Mouse (Mus musculus) intestine, embryonic 14.5 days (tissue): ENCODE results near the gene Cops2. TPM values are rescaled to one million over a fixed set of nuclear protein-coding genes. Genes with fewer than 3 reads are reported as not detected.

ENCODE experiments used
- ATAC-seq: fragments of 200-750 bp; cut with Nextera tagmentation; replicated peaks from 2 replicates; pipeline ENCODE4 v1.8.0; 2017; ENCODE audit warnings: low read depth, moderate number of reproducible peaks, moderate TSS enrichment, moderate library complexity; ENCODE audit not compliant: low FRiP score, low TSS enrichment
- DNase-seq: peaks from one replicate; pipeline ENCODE4 v3.0.0-alpha.2; 2018; ENCODE audit warnings: low spot score
- H3K27ac ChIP-seq: fragments of 300-500 bp; sonication (generic); 2 replicates; pipeline ENCODE4 v1.5.1; 2014; ENCODE audit warnings: low read depth, mild to moderate bottlenecking, control low read depth
- H3K27me3 ChIP-seq: fragments of 300-500 bp; sonication (generic); replicated peaks from 2 replicates; pipeline ENCODE4 v1.6.1; 2014; ENCODE audit warnings: low read length, control low read depth; ENCODE audit not compliant: control insufficient read depth, insufficient read depth
- H3K36me3 ChIP-seq: fragments of 300-500 bp; sonication (generic); 2 replicates; pipeline ENCODE4 v1.6.1; 2014; ENCODE audit warnings: low read length, control low read depth; ENCODE audit not compliant: control insufficient read depth, insufficient read depth
- H3K4me1 ChIP-seq: fragments of 300-500 bp; sonication (generic); replicated peaks from 2 replicates; pipeline ENCODE4 v1.6.1; 2014; ENCODE audit warnings: low read length, control low read depth, mixed read lengths; ENCODE audit not compliant: control insufficient read depth, insufficient read depth
- H3K4me2 ChIP-seq: fragments of 300-500 bp; sonication (generic); 2 replicates; pipeline ENCODE4 v1.6.1; 2014; ENCODE audit warnings: low read length
- H3K4me3 ChIP-seq: fragments of 300-500 bp; sonication (generic); 2 replicates; pipeline ENCODE4 v1.5.1; 2014; ENCODE audit warnings: low read depth, low read length, control low read depth, mixed read lengths
- H3K9ac ChIP-seq: fragments of 300-500 bp; sonication (generic); 2 replicates; pipeline ENCODE4 v1.6.1; 2014; ENCODE audit warnings: mild to moderate bottlenecking, low read length
- H3K9me3 ChIP-seq: fragments of 300-500 bp; sonication (generic); 2 replicates; pipeline ENCODE4 v1.6.1; 2016; ENCODE audit warnings: low read length, control low read depth; ENCODE audit not compliant: control insufficient read depth
- WGBS: fragments of 180-500 bp; shearing (Covaris S2); extraction: QIAGEN DNeasy Blood & Tissue Kit; methylation state at CpG from one replicate; pipeline ENCODE4 v1.1.7; 2014; 5-methylcytosine and 5-hydroxymethylcytosine counted together
- polyA plus RNA-seq: library from polyadenylated mRNA; unstranded; fragments of >200 nt; fragmentation: Nextera tagmentation; extraction: Ambion mirVana; gene quantifications from 2 replicates; pipeline ENCODE4 v1.2.1, GENCODE M21; 2014

Gene Cops2
- polyA plus RNA-seq, 1 experiment from 2014 or later = 70.9 TPM

GRCm38 (mm10) chr2:125782719-125783109 lies 76.2 kb downstream of the Cops2 start, which contains the start of gene Secisbp2l:
Secisbp2l (minus strand) TSS chr2:125782870.
- peak; percentile 97 for DNase-seq
- peak within 1 kb of the TSS; percentile 76 for H3K27ac ChIP-seq
- H3K4me2 ChIP-seq = peak within 1 kb of the TSS; percentile 84
- H3K4me3 ChIP-seq = peak within 1 kb of the TSS; percentile 87
- ATAC-seq = peak; percentile 97
- 0% methylated on average over 28 of the region's 28 CpGs for WGBS
- H3K4me1 ChIP-seq = peaks cover 21% of the 10 kb centered on the region
- H3K27me3 ChIP-seq = no peaks in the 10 kb centered on the region
- H3K9me3 ChIP-seq = no peaks in the 10 kb centered on the region
- peak within 1 kb of the TSS; percentile 86 for H3K9ac ChIP-seq
- no peaks in the 10 kb centered on the region; the same call in 1 of the 2 replicates for H3K36me3 ChIP-seq

GRCm38 (mm10) chr2:125781978-125782718 lies 76.8 kb downstream of the Cops2 start:
- H3K36me3 ChIP-seq = no peaks in the 10 kb centered on the region; the same call in 1 of the 2 replicates
- WGBS = 3% methylated on average over 44 of the region's 44 CpGs
- peak overlapping the region; percentile 76 for H3K27ac ChIP-seq
- DNase-seq (no peak), ATAC-seq (peak; percentile 16; the same call in 1 of the 2 replicates)
- no peaks in the 10 kb centered on the region for H3K9me3 ChIP-seq
- peak overlapping the region; percentile 87 for H3K4me3 ChIP-seq
- H3K4me1 ChIP-seq = peaks cover 21% of the 10 kb centered on the region
- H3K4me2 ChIP-seq = peak overlapping the region; percentile 84
- H3K9ac ChIP-seq = peak overlapping the region; percentile 86
- no peaks in the 10 kb centered on the region for H3K27me3 ChIP-seq

- Histone ChIP-seq H3K9me3 (no peaks in the 10 kb centered on the region), H3K27me3 (no peaks in the 10 kb centered on the region), H3K36me3 (no peaks in the 10 kb centered on the region; the same call in 1 of the 2 replicates), H3K27ac (no peak overlapping the region), H3K4me2 (peak overlapping the region; percentile 84), H3K9ac (no peak overlapping the region), H3K4me1 (peaks cover 21% of the 10 kb centered on the region), H3K4me3 (0 out of 2 replicates have a peak overlapping the region, but pooled peaks have one; percentile 87)
- 59% methylated on average over 2 of the region's 2 CpGs for WGBS
- DNase-seq = no peak
- no peak for ATAC-seq
These were observed 77.9 kb downstream of the Cops2 start for GRCm38 (mm10) chr2:125781006-125781405.

Other genes with a start within 250 kb of the Cops2 start
- gene Cep152, start 234.0 kb downstream of the Cops2 start, polyA plus RNA-seq = 6.3 and 6.8 TPM in 2 replicates
- gene Eid1, start 186.0 kb downstream of the Cops2 start, polyA plus RNA-seq = 155 and 160 TPM in 2 replicates
- gene Shc4, start 135.0 kb downstream of the Cops2 start, polyA plus RNA-seq = 2.5 and 2.6 TPM in 2 replicates
- gene Secisbp2l, start 76.3 kb downstream of the Cops2 start, polyA plus RNA-seq = 18.5 and 20.7 TPM in 2 replicates
- gene Galk2, start within 50 bp of the Cops2 start, polyA plus RNA-seq = 46.0 and 48.2 TPM in 2 replicates
- gene Fgf7, start 175.5 kb upstream of the Cops2 start, polyA plus RNA-seq = 0.17 and 0.22 TPM in 2 replicates